Mouse (Mus musculus) neutrophil, adult 5-6 weeks (primary cell): ENCODE measurements around the gene Sun2. TPM values are rescaled to one million over a fixed set of nuclear protein-coding genes. Genes with fewer than 3 reads are reported as not detected.

Experiments used
- ATAC-seq: fragments of 151-379, 151-347 bp; 2 replicates; pipeline ENCODE4 v1.8.0; 2017; ENCODE audit warnings: mild to moderate bottlenecking, moderate TSS enrichment; ENCODE audit not compliant: insufficient number of reproducible peaks, poor library complexity, low FRiP score, severe bottlenecking; ENCODE audit errors: extremely low read depth
- total RNA-seq: library from RNA; stranded (forward); fragments of 200-1000 nt; gene quantifications from 2 replicates; pipeline ENCODE4 v1.2.3, GENCODE M21; 2017

Sun2 gene
- 268 and 275 TPM in 2 replicates for total RNA-seq

DNA sequence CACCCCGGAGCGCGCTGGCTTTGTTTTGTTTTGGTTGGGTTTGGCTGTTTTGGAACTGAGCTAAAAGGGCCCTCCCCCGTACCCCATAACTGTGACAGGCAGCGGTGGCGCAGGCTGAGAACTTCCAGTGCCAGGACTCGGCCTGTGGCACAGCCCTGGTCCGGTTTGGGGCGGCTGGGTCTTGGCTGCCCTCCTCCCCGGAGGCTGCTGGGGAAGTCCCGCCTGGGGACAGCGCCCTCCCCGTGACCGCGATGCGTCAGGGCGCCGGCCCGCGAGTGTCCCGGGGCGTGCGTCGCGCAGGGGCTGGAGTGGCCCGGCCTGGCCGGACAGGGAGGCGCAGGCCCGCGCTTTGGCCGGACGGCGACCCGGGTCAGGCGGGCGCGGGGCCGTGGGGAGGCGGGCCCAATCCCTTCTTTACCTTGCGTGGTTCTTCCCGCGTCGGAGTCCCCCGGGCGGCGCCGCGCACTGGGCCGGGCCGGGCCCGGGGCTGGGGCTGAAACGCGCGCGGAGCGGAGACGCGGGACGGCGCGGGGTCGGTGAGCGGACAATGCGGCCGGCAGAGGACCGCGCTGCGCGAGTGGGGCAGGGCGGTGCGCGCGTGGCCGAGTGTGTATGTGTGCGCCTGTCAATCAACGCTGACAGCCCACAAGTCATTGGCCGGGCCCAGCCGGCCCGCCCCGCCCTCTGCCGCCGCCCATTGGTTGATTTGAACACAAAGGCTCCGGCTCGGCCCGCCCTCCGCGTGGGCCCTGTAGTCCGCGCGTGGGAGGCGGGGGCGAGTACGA is at the start of gene Sun2:
TSS of gene Sun2 (minus strand) at position 616 of the 785 bp plus-strand sequence.
- ATAC-seq = peak; percentile 68

GRCm38 (mm10) chr15:79791502-79791901 is 49.2 kb upstream of the Sun2 start:
- no peak for ATAC-seq

DNA sequence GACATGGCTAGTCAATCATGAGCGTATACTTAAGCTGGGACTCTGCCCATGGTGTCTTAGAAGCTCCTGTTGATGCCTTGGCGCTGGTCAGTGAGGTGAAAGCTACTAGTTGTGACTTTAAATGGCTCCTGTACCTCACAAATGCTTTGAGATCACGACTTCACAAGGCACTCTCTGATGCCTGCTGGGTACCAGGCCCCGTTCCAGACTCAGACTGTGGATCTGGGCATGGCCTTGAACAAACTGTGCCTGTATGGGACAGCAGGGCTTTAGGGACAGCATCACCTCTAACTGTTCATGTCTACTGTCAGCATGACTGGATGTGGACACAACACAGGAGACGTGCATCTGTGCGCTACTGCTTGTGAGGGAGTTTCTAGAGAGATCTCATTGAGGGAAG is 48.6 kb upstream of the Sun2 start:
- no peak for ATAC-seq

DNA sequence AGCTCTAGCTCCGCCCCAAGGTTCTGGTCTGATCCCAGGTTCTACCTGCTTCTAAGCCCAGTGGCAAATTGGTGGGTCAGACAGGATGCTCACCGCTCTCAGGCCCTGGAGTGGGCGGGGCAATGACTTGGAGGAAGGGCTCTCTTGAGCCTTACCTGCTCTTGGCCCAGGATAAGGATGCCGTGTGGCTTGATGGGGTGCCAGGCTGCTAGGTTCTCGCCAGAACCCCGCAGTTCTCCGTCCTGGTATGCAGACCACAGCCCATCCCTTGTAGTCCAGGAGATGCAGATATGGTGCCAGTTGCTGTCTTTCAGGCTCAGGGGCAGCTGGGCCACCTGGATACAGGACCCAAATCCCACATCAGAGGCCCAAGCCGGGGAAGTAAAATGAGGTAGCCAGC is 47.8 kb upstream of the Sun2 start:
- no peak for ATAC-seq

DNA sequence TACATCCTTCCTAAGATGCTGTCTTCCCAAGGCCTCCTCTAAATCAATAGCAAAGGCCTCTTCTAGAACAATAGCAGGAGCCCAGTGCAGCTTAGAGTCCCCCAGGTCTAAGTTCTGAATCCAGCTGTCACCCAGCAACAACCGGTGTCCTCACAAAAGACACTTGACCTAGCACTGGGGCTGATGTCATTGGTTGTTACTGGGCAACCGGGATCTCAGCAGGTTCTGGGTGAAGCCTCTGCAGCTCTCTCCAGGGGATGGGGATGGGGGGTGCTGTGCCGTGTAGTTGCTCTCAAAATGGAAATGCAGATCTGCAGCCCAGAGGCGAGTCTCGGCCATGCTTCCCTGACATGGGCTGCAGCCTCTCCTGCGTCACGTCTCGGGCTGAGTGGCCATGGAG is 45.5 kb upstream of the Sun2 start:
- no peak for ATAC-seq

- no peak for ATAC-seq
Measured at GRCm38 (mm10) chr15:79785056-79785455, 42.7 kb upstream of the Sun2 start.

- no peak for ATAC-seq
Measured at GRCm38 (mm10) chr15:79777749-79778148, 35.4 kb upstream of the Sun2 start, which contains the start of gene Dnal4. Gene Dnal4, minus strand, starts transcription at chr15:79777849.

DNA sequence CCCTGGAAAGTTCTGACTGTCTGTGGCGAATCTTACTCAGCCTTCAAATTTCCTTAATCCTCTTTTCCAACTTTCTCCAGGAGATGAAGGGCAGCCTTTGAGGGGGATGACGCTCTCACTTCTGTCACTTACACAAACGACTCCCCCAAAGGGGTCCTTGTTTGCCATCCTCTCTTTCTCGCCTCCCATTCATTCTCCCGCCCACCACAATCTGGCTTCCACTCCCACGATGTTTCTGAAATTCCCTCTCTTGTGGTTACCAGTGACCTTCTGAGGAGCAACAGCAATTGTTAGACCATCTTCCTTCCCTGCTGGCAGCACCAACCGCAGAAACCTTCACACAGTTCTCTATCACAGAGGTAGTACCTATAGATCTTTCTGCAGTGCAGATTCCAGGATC is 33.3 kb upstream of the Sun2 start:
- ATAC-seq = no peak

DNA sequence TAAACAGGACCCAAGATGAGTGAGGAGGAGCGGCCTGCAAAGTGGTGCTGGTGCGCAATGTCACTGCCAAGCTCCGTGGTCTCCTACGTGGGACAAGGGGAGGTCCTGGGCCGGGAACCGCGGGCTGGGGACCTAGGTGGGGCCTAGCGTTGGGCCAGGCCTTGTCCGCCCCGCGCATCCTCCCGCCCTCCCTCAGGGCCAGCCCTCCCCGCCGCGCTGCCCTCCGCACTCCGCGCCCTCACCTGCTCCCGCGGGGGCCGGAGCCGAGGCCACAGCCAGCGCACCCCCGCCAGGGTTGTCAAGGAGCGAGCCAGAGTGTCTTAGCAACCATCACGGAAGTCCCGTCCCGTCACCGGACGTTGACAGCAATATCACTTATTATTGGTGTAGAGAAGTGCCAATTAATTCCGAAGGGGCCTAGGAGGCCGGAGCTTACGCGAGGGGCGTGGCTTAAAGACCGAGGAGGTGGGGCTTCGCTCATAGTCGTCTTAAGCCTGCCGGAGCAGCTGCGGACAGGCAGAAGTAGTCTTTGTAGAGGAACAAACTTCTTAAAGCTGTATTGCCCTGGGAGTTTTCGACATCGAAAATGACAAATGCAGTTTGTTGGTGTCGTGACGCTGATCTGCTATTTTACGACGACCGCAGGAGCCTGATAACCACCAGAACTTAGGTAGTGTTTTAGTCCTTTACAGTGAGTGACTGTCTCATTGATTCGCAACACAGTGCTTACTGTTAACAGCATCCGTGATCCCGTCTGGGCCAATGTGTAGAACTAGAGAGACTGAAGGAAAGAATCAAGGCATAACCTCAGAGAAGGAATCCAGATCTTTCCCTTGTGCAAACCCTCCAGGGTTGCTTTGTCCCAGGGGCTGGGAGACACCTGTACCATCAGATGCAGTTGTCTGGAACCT is 32.0 kb upstream of the Sun2 start:
- peak; percentile 98 for ATAC-seq

- ATAC-seq = no peak
Measured at GRCm38 (mm10) chr15:79770629-79771240, 28.4 kb upstream of the Sun2 start.

DNA sequence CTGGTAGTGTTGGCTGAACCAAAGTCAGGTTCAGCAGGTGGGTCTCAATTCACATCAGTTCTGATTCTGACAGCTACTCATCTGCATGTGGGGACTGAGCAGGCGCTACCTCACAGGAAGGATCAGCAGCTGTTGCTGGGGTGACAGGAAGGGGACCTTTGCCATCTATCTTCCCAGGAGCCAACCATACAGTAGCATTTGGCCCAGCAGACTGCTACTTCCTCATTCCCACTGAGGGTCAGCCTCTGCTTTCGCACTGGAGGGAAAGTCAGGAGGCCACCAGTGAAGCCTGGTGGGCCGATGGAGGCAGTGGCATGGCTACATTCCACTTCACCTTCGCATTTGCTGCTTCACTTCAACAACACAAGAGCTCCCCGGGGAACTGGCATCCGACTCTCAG is 26.0 kb upstream of the Sun2 start:
- no peak for ATAC-seq

- no peak for ATAC-seq
Measured at GRCm38 (mm10) chr15:79767327-79767961, 25.1 kb upstream of the Sun2 start.

DNA sequence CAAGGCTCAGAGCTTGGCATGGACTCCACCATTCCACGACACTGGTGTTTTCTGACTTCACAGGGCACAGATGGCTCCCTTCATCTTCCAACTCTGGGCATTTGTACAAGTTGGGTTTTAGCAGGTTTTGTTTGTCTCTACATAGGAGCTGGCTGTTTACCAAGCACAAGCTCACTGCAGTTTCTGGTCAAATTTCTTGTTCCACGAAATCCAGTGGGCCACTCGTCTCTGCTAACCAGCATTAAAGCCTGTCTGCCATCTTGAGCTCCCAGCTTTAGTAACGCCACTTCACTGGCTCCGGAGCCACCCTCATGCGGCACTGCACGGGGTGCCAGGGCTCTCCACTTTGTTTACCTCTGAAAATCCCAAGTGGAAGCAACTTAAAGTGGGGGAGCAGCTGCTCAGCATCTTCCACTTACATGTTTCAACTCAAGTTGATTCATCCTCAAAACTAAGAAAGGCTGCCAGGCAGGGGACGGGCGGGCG is 24.3 kb upstream of the Sun2 start:
- no peak for ATAC-seq

DNA sequence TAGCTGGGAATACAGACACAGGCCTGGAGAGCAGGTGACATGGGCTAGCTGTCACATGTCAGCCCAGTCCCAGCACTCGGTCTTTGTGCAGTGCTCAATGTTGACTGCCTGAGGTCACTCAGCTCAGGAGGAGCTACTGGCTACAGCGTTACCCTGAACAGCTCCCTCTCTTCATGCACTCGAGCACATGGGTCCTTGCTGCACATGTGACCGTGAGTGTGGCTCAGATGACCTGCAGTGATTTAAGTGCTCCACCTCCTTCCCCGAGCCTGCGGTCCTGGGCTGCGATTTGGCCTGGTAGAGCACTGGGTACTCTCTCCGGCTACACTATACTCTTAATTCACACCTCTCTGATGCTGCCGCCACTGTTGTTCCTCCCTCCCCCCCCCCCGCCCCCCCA is 23.8 kb upstream of the Sun2 start:
- ATAC-seq = no peak

GRCm38 (mm10) chr15:79765361-79765760 is 23.0 kb upstream of the Sun2 start:
- ATAC-seq = no peak

DNA sequence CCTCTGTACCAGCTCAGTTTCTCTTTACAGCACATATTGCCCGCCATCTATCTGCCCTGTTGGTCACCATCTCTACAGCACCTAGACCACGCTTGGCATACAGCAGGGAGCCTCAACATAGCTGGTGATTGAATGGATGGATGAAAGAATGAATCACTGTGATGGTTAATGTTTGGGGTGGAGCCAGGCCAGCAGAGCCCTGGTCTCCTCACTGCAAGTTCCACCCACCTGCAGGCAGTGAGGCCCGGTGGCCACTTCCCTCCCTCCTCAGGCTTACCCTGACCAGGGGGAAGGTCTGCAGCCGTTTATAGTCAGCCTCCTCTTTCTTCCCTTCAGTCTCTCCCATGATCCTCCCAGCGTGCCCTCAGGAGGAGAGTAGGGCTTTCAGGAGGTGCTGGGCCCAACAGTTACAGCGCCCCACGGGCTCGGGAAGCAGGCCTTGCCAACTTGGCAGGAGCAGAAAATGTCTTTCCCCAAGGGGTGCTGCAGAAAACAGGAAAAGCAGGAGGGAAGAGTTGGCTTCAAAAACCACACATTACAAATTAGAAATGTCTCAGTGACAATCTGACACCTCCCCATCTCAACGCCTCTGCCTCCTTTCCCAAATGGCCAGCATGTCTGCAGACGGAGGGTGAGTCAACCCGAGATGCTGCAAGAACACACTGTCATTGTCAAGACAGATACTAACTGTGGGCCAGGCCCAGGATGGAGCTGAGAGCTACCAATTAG is 22.4 kb upstream of the Sun2 start:
- no peak for ATAC-seq

DNA sequence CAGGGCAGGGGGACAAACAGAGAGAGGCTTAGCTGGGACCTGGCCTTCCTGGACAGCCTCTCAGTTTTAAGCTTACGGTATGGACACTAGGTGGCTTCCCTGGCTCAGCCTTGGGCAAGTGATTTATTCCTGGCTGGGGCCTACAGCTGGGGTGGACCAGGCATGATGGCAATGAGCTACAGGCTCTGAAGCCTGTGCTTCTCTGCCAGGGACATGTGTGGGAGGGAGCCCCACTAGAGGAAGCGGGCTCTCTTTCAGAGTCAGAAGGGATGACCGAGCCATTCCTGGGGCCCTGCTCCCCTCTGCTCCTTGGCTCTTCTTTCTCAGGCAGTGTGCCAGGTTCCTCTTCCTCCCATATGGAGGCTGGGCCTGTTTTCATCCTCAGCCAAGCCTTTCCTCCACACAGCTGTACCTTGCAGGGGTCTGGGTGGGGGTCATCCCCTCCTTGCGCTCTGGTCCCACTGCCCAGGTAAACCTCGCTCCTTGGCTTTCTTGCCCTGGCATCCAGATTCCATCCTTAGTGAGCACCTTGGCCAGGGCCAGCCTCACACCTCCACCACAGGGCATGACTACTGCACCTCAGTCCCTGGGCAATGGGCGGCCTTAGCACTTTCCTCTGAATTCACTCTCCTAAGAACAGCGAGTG is 21.4 kb upstream of the Sun2 start:
- ATAC-seq = no peak

GRCm38 (mm10) chr15:79763001-79763400 is 20.7 kb upstream of the Sun2 start:
- ATAC-seq = no peak
